Mouse (Mus musculus): Measurements from ENCODE around the gene Igsf21.
A peak's percentile ranks its signal among the peaks of the same experiment; 100 is the strongest.

The Igsf21 gene

DNA sequence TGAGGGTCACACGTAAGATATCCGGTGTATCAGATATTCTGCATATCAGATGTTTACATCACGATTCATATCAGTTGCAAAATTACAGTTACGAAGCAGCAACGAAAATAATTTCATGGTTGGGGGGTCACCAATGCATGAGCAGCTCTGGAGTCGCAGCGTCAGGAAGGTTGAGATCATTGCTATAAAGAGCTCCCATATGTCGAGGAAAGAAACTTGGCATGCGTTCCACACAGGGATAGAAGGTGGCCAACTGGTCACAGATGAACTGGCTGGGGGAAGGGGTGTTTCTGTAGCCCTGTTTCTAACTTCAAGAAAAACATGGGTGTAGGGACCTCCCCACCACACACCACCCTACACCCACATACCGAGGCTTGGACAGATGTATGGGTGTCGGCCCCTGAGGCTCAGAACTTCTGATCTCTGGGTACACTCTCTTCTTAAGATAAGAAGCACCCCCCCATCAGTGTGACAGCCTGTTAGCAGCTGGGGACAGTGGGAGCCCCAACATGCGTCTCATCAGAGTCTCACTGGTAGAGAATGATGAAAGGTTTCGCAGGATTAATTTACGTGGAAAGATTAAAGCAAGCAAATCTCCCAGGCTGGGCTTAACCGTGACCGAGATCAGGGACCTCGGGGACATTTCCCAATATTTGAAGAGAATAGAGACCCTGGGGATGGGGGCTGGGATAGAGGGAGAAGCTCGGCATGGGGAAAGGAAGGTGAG, 54.1 kb downstream of the Igsf21 start:
- DNase-seq = peak; percentile 96

DNA sequence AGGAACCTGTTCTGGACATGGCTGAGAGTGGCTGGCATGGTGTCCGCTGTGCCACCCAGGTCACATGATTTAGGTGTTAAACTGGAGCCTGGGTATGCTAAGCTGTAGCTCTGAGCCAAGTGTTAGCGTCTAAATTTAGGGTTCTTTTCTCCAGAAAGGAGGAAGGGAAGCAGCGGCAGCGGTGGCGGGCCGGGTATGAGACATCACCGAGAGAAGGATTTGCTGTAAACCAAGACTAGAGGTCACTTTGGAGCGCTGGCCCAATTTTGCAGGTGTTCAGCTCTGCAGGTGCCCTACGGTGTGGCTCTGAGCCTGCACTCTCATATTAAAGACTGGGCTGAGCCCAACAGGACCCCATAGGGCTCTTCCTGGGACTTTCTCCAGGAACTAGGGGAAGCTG, 57.0 kb downstream of the Igsf21 start:
- peak; percentile 82 for DNase-seq

DNA sequence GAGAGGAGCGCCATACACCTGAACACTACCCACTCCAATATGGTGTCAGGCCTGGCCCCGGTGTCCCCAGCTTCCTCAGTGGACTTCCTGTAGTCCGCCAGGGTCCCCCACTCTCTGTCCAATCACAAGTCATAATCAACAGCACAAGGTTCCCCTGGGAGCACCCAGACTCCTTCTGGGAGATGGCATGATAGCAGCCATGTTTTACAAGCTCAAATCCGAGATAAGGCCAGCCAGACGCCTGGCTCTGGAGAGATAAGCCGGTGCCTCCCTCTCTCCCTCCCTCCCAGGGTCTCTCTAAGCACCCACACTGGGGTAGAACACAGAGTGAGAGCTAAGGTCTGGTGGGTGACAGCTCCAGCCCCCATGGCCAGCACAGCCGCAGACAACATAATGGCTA, 58.0 kb downstream of the Igsf21 start:
- DNase-seq = no peak

DNA sequence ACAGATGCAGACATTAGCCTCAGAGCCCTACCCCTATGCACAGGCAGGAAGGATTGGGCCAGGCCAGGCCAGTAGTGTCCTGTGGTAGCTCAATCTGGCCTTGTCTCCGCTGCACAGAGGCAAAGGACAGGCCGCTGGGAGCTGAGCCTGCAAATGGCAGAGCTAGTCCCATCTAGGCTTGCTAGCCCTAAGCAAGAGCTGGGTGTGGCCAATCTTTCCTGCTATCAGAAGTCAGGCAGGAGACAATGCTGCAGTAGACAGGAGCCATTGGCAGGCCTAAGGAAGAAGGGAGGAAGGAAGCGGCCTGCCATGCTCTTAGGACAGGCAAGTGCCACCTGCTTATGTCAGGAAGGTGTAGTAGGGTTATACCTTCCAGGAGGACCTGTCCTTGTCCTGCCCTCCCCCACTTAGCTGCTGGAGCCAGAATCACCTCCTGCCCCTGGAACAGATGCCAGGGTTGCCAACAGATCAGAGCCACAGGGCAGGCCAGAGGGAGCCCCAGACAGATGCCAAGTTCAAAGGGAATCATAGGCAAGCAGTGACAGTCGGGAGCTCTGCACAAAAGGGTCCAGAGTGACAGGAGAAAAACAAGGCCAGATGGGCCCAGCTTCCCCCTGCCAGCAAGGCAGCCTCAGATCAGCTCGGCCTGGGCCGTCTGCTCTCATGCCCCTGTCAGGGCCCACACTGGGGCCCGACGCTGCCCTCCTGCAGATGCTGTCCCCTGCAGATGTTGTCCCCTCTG, 59.0 kb downstream of the Igsf21 start:
- peak; percentile 71 for DNase-seq

DNA sequence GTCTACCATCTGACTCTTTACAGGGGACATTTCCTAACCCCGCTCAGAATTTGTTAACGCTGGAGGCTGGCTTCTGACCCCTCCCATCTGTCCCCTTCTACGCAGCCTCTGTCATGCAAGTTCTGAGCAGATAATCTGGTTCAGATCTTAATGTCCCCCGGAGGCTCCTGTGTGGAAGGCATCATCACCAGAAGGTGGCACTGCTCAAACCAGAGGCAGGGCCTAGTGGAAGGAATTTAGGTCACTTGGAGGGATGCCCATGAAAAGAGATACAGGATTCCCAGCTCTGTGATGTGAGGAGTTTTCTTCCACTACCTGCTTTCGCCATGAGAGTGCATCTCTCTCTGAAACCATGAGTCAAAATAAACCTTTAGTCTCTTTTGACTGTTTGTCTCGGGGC, 67.0 kb downstream of the Igsf21 start:
- DNase-seq = peak; percentile 82

DNA sequence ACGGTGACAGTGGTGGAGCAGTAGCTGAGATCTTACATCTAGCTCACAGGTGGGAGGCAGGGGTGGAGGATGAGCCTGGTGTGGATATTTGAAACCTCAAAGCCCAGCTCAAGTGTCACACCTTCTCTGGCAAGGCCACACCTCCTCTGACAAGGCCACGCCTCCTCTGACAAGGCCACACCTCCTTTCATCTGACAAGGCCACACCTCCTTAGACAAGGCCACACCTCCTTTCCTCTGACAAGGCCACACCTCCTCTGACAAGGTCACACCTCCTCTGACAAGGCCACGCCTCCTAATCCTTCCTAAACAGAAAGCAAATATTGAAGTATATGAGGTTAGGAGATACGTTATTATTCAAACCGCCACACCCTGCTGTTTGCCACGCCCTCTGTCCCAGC, 69.5 kb downstream of the Igsf21 start:
- DNase-seq = no peak

DNA sequence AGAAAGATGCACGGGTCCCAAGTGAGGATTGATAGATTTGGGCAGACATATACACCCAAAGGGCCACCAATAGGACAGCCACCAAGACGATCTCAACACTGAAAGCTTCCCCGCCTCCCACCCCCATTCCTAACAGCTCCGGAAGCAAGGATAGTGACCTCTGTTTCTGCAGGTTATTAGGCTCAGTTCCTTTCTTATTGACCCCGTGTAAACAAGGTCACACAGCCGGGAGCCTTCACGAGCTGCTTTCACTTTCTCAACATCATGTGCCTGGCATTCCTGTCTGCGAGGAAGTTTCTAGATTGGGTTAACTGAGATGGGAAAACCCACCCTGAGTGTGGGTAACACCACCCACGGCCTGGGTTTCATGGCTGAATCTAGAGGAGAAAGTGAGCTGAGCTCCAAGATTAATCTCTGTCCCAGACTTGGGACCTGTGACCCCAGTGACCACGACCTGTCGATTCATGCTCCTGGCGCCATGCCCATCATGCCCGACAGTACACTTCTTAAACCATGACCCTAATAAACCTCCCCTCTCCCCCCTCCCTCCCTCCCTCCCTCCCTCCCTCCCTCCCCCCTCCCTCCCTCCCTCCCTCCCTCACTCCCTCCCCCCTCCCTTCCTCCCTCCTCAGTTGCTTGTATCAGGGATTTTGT, 72.7 kb downstream of the Igsf21 start:
- DNase-seq = no peak

DNA sequence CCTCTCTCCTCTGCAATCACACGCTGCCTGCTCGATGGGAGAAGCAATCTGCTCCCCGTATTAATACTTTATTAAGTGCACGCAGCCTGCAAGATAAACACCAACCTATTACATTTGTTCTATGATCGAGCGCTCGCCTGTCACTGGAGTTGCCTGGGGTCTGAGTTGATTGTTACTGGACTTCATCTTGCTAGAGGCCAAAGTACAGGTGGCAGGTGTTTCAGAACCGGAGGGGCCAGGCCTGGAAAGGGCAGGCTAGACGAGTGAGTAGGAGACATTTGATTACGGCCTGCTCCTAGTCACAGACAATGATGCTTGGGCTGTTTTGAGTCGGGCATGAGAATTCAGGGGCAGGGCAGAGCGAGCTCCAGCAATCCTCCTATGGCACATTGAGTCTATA, 73.5 kb downstream of the Igsf21 start:
- no peak for DNase-seq

DNA sequence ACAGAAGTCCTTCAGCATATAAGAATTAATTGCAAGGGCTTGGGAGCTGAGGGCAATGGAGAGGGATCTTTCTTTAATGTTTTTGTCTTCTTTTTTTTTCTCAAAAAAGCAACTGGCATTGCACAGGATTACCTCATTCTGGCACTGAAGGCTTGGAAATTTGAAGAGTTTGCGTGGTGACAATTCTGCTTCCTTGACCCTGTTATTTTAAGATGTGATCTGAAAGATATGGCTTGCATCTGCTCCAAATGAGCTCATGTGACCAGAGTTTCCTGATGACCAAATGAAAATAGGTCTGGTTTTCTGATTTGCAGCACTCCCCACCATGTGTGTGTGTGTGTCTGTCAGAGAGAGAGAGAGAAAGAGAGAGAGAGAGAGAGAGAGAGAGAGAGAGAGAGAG, 74.7 kb downstream of the Igsf21 start:
- peak; percentile 37 for DNase-seq

DNA sequence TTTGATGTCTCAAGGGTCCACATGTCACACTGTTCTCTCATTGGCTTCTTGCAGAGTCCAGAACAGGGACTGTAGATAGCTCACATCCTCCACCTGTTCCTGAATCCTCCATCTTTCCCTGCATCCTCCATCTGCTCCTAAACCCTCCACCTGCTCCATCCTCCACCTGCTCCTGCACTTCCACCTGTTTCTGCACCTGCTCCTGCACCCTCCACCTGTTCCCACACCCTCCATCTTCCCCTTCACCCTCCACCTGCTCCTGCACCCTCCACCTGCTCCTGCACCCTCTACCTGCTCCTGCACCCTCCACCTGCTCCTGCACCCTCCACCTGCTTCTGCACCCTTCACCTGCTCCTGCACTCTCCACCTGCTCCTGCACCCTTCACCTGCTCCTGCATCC, 75.4 kb downstream of the Igsf21 start:
- DNase-seq = peak; percentile 40

DNA sequence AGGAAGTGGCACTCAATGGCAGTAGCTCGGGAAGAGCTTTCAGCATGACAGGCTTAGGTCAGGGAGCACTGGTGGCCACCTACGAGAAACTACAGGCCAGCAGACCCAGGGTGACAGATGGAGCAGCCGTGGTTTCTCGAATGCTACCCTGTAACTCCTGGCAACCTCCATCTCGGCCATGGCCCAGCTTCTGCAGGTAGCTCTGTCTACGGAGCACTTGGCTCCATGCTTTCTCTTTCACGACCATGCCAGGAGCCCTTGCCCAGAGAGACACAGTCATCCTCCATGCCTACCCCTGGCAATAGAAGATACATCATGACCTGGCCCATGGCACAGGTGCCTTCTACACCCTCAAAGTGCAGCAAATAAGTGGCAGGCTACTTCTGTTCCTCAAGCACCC, 80.7 kb downstream of the Igsf21 start:
- DNase-seq = peak; percentile 88

DNA sequence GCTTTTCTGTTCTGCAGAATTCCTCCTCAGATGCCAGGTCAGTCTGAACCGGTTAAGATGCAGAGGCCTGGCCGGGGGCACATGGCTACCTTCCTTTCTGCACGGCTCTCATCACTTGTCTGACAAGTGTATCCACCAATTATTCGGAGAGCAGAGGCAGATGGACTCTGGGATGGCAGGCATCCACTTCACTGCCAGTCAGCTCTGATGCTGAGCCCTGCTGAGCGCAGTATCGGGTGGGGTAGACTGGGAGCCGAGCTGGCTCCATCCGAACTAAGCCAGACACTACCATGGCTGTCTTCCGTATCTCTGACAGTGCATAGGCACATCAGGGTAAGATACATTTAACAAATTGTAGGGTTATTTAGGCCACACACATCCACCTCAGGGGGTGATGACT, 81.9 kb downstream of the Igsf21 start:
- no peak for DNase-seq

DNA sequence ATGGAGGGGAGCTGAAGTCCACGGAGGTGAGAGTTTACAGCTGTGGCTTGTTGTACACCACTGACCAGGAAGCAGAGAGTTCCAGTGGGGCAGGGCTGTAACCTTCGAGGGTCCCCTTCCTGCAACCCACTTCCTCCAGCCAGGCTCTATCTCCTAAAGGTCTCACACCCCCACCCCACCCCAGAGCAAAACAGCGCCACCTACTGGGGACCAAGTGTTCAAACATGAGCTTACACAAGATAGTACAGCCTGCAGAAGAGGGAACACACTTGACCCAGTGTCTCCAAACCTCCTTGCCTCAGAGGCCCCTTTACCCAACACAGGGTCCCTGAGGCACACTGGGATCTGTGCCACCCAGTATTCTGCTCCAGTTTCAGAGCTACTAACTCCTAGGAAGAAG, 87.0 kb downstream of the Igsf21 start:
- no peak for DNase-seq

DNA sequence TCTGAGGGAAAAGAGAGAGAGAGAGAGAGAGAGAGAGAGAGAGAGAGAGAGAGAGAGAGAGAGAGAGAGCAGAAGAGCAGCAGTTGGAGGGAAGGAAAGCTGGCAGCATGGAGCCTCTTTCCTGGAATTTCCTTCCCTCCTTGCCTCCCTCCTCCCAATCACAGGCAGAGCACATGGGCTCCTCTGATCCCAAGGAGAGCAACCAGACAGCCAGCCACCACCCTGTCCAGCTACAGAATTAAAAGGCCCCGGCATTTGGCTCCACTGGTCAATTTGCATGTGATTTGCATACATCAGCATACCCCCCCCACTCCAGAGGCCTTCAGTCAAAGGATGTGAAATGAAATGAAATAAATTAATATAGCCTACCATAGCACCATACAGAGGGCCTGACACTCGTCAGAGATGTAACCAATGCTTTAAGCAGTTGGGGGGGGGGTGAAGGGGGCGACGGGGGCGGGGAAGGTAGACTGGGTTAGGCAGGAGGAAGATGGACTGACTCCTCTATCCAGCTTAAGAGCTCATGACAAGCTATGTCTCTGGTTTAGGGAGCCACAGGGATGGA, 91.6 kb downstream of the Igsf21 start:
- DNase-seq = no peak

DNA sequence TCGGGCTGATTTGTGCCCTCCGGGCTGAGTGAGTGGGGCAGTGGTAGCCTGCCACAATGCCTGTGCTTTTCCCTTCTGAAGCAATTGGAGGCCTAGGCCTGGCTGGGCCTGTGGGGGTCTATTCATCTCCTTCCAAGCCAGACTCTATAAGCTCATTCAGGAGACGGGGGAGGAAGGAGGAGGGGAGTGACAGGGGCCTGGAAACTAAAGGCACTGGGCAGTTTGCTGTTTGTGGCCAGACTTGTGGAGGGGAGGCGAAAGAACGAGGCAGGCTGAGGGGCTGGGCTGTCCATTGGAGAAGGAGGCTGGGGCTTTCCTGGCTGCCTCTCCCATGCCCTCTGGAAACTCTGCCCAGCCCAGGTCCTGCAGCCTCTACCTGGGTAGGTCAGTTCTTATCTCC, 92.1 kb downstream of the Igsf21 start:
- no peak for DNase-seq

DNA sequence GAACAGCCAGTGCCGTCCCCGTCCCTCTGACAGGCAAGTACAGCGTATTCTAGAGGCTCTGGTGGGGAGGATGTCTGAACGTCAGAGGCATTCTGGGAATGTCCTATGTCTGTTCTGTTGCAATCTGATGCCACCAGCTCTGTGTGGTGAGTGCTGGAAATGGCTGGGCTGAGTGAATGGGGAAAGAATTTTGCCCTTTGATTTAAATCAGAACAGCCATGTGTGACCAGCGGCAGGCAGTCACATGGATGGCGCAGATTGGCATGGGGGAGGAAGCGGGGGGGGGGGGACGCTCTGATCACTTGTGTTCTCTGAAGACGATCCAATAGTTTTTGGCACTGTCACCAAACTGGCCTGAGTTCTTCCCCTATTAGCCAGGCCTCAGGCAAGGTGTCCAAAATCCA, 92.9 kb downstream of the Igsf21 start:
- DNase-seq = peak; percentile 75

DNA sequence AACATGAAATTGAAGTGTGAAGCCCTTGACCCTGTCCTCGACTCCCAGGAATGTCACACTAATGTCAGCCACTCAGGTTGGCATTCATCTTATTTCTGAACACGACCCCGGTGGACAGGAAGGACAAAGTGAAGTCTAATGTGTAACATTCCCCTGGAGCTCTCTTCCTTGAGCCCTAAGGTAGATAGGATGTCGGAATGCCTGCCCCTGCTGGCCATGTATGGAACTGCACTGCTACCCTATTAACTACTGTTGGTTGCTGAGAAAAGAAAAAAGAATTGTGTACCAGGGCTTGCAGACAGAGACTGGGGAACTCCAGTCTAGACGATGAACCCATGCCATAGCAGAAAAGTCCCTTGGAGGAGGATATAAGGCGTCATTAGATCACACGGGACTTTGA, 93.5 kb downstream of the Igsf21 start:
- DNase-seq = peak; percentile 81

DNA sequence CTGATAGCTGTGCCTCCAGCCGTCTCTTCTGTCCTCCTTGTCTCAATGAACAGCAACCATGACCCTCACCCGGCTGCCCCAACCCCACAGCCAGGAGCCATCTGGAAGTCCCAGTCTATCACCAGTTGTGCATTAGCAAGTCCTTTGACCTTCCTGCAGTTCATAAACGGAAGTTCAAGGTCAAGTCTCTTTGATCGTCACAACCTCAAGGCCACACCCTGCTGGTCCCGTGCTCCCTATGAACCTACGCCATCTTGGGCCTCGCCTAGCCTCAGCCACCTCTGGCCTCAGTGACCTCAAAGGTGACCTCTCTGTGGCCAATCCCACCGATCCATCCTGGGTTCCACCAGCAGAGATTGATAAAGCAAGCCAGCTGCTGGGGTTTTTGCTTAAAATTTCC, 96.9 kb downstream of the Igsf21 start:
- no peak for DNase-seq

DNA sequence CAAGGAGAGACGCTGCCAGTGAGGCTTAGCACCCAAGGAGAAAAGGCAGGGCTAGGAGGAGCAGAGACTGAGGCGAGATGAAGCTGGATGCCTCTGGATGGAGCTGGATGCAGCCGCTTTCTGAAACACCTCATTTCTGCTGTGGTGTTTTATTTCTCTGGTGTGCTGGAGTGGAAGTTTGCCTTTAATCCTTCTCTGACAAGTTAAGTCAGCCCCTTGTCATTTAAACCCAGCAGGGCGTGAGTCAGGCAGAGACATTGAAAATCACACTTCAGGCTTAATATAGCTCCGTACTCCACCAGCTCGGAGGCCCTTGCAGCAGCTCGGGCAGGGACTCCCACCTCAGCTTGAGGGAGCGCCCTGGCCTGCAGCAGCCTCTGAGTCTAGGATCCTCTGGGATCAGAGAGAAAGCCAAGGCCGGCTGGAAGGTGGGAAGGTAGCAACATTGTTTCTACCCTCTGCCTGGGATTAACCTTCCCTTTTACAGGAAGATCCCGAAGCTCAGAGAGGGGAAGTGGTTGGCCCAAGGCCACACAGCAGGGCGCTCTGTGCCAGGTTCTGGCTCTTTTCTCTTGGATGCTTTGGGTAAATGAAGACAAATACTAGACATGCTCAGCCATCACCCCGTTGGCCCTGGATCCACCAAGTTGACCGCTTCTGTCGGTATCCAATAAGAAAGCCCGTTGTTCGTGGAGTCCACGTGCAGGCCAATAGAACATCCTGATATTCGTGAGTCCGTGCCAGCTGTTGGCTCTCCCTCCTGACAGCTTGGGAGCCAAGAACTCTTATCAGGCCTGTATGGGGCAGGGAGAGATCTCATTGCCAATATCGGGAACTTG, 98.5 kb downstream of the Igsf21 start:
- peak; percentile 74 for DNase-seq

DNA sequence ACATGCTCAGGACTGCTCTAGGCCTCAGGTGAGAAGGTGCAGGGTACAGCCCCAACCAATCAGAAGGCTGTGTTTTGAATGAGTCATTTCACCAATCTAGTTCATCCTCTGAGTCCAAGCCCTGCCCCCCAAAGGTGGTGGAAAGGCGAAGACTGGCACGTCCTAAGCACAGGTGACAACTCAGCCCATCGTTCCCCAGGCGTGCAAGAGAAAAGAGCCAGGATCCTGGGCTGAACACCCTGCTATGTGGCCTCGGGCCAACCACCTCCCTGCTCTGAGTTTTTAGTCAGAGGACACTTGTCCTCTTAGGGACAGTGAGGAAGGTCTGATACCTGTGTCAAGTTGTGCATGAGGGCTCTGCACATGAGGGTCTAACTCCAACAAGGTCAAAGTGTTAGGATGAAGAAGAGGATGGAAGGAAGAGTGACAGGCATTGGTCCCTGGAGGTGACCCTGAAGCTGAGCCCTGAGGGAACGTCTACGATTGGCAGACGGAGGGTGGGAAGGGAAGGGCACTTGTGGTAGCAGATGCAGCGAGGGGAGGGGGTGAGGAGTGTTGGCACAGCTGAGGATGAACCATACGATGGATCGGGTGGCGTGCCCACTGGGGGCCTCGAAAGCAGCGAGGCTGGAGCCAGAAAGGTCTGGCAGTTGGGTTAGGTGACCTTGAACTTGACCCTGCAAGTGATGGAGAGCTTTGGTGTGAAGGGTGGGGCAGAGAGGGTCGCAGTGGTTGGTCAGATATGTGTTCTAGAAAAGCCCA, 99.3 kb downstream of the Igsf21 start:
- DNase-seq = peak; percentile 64

DNA sequence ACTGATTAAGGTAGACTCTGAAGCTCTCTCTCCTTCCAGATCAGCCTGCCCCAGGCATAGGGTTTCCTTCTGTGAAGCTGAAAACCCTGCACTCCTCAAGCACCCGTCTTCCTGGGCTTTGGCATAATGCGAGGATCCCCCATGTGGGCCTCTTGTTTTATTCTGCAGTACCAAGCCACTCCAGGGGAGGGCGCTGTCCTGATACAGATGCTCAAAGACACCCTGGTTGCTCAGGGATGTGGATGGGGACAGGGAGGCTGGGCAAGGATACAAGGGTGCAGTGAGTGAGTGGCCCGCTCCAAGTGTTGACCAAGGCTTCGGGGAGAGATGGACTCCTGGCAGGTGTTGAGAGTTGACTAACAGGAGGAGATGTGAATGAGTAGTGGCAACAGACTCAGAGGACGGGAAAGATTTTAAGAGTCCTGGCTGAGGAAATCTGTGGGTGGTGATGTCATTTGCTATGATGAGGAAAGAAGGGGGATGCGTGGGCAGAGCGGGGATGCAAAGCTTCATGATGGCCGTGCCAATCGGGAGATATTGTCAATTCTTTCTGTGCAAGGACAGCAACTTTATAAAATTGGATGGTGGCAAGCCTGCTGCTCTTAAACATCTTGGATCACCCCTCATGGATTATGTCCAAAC, 102.6 kb downstream of the Igsf21 start:
- DNase-seq = no peak

DNA sequence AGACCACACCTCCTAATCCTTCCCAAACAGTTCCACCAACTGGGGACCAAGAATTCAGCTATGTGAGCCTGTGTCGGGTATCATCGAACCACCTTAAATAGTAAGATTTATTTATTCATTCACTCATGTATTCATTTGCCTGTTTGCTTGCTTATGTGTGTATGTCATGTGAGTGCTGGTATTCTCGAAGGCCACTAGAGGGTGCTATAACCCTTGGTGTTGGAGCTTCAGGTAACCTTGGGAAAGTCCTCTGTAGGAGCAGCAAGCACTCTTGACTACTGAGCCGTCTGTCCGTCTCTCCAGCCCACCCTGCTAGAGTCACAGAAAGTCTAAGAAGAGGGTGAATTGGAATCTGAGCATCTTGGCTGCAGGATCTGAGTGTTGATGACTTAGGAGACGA, 103.4 kb downstream of the Igsf21 start:
- DNase-seq = no peak

Data from cerebellum, adult 9-10 months (tissue).